Mouse (Mus musculus) bone marrow, adult 2 months (tissue): ENCODE data around the gene Scp2. TPM values are rescaled to one million over a fixed set of nuclear protein-coding genes. Genes with fewer than 3 reads are reported as not detected.
"Not testable (repeated sequence)": the region's sequence is repeated elsewhere in the genome, so short reads cannot be mapped to it uniquely, and the experiment has no call there.

Source experiments
- H3K27ac ChIP-seq: fragments of 200-500 bp; 2 replicates; pipeline ENCODE4 v1.5.1; 2012; ENCODE audit warnings: low read depth, mild to moderate bottlenecking, control low read depth, inconsistent platforms, low read length; ENCODE audit not compliant: control insufficient read depth, poor library complexity, insufficient read depth
- H3K4me1 ChIP-seq: fragments of 200-500 bp; 2 replicates; pipeline ENCODE4 v1.6.1; 2011; ENCODE audit warnings: low read length; ENCODE audit not compliant: control insufficient read depth, insufficient read depth
- H3K4me3 ChIP-seq: fragments of 200-500 bp; replicated peaks from 2 replicates; pipeline ENCODE3; 2011; ENCODE audit warnings: mild to moderate bottlenecking, low read depth, low read length, control low read depth; ENCODE audit not compliant: control insufficient read depth
- CTCF ChIP-seq: fragments of 200-500 bp; IDR thresholded peaks from 2 replicates; pipeline ENCODE4 v1.5.1; 2011; ENCODE audit warnings: low read length, control low read depth; ENCODE audit not compliant: control insufficient read depth, insufficient read depth
- POLR2A ChIP-seq: fragments of 200-500 bp; IDR thresholded peaks from 2 replicates; pipeline ENCODE4 v1.6.1; 2011; ENCODE audit warnings: low read depth, mild to moderate bottlenecking, control low read depth, low read length, borderline replicate concordance; ENCODE audit not compliant: control insufficient read depth
- WGBS: fragments of 180-500 bp; shearing (Covaris S2); methylation state at CpG from one replicate; pipeline ENCODE4 v1.1.7; 2018; 5-methylcytosine and 5-hydroxymethylcytosine counted together
- polyA plus RNA-seq: library from polyadenylated mRNA; stranded (reverse); fragments of >200 nt; gene quantifications from 2 replicates; pipeline ENCODE4 v1.2.4, GENCODE M21; 2011; ENCODE audit warnings: low replicate concordance; ENCODE audit not compliant: missing spikeins, insufficient read depth, insufficient read length

The Scp2 gene
- polyA plus RNA-seq, 1 experiment, result 81.7 TPM

DNA sequence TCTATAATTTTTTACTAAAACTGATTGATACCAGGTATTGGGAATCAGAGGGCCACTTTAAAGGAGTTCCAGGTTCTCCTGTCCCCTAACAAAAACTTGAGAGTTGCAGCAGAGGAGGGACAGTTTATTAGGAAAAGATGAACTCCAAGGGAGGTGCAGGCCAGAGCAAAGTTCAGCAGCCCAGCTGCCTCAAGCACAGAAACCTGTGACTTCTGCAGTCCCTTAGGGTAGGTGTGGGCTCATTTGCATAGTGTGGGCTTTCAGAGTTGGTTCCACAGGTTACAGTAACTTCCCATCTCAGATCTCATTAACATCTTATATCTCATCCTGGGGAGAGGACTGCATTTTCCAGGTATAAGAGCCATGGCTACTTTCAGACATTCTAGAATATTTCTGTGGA lies 1.0 kb downstream of the Scp2 start:
- TF ChIP-seq CTCF (no peak), POLR2A (no peak)
- H3K4me3 ChIP-seq, result no peak overlapping the region
- no peaks in the 10 kb centered on the region for H3K4me1 ChIP-seq
- H3K27ac ChIP-seq, result no peak overlapping the region

DNA sequence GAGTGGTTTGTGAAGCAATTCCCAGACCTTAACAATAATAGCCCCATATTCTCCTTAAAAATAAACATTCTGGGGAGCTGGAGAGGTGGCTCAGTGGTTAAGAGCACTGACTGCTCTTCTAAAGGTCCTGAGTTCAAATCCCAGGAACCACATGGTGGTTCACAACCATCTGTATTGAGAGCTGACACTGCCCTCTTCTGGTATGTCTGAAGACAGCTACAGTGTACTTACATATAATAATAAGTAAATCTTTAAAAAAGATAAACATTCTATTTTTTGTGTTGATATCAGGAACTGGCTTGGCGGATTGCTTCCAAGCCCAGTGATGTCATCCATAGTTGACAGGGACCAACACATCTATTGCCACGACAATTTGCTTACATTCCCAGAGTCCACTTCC lies 1.6 kb downstream of the Scp2 start:
- H3K27ac ChIP-seq, H3K4me3 ChIP-seq, H3K4me1 ChIP-seq: not testable (repeated sequence)
- WGBS, result 71% methylated on average over 2 of the region's 2 CpGs

DNA sequence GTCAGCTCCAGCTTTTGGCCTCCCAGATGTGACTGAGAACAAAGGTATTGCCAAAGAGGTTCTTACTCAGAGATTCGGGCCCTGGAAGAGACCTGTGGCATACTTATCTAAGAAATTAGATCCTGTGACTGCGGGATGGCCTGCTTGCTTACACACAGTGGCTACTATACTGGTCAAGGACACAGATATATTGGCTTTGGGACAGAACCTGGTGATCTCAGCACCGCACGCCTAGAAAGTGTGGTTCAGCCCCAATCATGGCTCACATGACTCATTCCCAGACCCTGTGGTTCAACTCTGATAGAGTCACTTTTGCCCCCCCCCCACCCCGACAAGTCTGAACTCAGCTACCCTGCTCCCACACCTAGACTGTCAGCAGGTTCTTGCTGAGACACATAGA lies 7.9 kb downstream of the Scp2 start:
- TF ChIP-seq POLR2A (no peak), CTCF (no peak)
- Histone ChIP-seq H3K4me3 (no peak overlapping the region), H3K4me1 (no peaks in the 10 kb centered on the region), H3K27ac (no peak overlapping the region)
- 77% methylated on average over 5 of the region's 5 CpGs for WGBS

DNA sequence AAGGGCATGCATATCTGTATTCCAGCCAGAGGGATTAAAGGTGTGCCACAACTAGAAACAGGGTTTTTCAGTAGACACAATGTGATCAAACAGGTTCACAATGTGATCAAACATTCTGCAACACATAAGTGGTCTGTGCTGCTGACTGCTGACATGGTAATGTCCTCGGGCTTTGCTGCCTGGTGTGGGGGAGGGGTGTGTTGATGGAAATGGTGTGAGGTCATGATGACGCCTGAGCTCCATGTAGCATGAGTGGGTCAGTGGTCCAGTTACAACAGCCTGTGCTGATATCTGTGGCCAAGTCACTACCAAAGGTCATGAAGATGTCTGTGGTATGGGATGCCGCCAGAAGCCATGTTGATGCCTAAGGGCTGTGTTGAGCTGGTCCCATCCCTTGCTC lies 14.3 kb downstream of the Scp2 start:
- TF ChIP-seq POLR2A (no peak), CTCF (no peak)

DNA sequence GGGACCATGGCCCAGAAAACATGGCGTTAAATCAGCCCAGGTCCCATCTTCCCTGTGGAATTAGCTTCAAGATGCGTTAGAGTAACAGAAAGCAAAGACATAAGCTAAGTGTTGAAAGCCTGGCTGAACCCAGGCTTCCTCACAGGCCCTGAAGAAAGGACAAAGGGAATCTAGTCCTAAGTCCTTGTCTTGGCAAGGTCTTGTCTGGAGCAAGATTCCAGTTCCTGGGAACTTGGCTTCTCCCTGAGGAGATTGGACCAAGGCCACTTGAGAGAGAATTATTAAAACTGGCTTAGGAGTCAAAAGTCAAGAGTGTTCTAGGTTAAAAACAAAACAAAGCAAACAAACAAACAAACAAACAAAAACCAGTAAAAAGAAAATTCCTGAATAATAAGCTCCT lies 16.5 kb downstream of the Scp2 start:
- H3K27ac ChIP-seq, result no peak overlapping the region
- WGBS, result 85% methylated on average over 2 of the region's 2 CpGs
- TF ChIP-seq POLR2A (no peak), CTCF (no peak)

More for the DNA sequence above, 14.3 kb downstream of the Scp2 start:
- no peak overlapping the region for H3K27ac ChIP-seq
- H3K4me3 ChIP-seq, result no peak overlapping the region
- no peaks in the 10 kb centered on the region for H3K4me1 ChIP-seq
- WGBS, result 83% methylated on average over 3 of the region's 3 CpGs

DNA sequence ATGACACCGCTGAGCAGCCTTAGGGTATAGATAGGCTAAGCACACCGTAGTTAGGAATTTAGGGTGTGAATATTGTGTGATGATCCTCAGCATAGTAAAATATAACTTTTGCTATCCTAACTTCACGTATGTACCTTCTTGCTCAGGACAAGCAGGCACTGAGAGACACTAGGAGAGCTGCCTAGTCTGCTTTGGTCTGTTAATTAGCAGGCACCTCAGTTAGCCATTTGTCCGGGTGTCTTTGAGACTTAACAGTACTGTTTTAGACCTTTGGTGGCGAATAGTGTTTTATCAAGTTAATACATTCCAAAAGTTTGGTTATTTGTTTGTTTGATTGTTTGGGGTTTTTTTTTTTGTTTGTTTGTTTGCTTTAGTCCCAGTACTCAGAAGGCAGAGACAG lies 17.3 kb downstream of the Scp2 start:
- no peaks in the 10 kb centered on the region for H3K4me1 ChIP-seq
- TF ChIP-seq CTCF (no peak), POLR2A (no peak)
- H3K4me3 ChIP-seq, result no peak overlapping the region
- WGBS, result 85% methylated on average over 5 of the region's 5 CpGs
- no peak overlapping the region for H3K27ac ChIP-seq

More for the DNA sequence above, 16.5 kb downstream of the Scp2 start:
- Histone ChIP-seq H3K4me1 (no peaks in the 10 kb centered on the region), H3K4me3 (no peak overlapping the region)

DNA sequence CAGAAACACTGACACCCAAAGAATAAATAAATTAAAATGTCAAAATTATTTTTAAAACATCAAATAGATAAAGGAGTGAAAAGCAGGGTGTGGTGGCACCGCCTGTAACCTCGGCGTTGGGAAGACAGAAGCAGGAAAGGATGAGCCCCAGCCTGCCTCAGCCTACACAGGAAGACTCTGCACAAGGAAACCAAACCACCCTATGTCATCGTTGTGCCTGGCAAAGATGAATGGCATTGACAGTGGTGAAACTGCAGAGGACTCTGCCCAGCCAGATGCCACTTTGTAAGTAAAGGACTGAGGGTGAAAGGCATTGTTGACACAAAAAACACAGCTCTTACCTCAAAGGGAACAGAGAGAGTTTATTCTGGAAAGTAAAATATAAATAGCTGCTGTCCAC lies 18.5 kb downstream of the Scp2 start:
- no peak for TF ChIP-seq CTCF
- no peak for TF ChIP-seq POLR2A
- Histone ChIP-seq H3K4me1 (no peaks in the 10 kb centered on the region), H3K4me3 (no peak overlapping the region), H3K27ac (no peak overlapping the region)
- WGBS, result 65% methylated on average over 4 of the region's 4 CpGs

DNA sequence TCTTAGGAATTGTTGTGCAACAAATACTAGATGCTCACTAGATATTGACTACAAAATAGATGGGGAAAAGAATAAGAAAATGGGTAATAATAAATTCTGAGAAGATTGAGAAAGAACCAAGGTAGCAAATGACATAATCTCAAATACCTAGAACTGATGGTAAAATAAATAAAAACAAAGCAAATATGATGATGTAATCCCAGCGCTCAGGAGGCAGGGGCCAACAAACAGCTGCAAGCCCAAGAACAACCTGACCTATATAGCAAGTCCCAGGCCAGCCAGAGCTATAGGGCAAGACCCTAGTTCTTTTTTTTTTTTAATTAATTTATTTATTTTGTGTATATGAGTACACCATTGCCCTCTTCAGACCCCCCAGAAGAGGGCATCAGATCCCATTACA lies 20.7 kb downstream of the Scp2 start:
- 86% methylated on average over 1 of the region's 1 CpGs for WGBS
- no peak overlapping the region for H3K27ac ChIP-seq
- no peaks in the 10 kb centered on the region for H3K4me1 ChIP-seq
- TF ChIP-seq CTCF (no peak), POLR2A (no peak)
- no peak overlapping the region for H3K4me3 ChIP-seq
